Mouse (Mus musculus) limb, embryonic 10.5 days (tissue): ENCODE measurements around the gene Fam241b. TPM values are rescaled to one million over a fixed set of nuclear protein-coding genes. Genes with fewer than 3 reads are reported as not detected.

Experiments
- DNase-seq: peaks from one replicate; pipeline ENCODE4 v3.0.0-alpha.2; 2017; ENCODE audit warnings: low spot score
- H3K27ac ChIP-seq: fragments of 300-500 bp; sonication (generic); 2 replicates; pipeline ENCODE4 v1.5.1; 2016; ENCODE audit warnings: mild to moderate bottlenecking
- H3K27me3 ChIP-seq: fragments of 300-500 bp; sonication (generic); 2 replicates; pipeline ENCODE4 v1.6.1; 2016; ENCODE audit warnings: low read depth, mild to moderate bottlenecking; ENCODE audit not compliant: poor library complexity, severe bottlenecking
- H3K36me3 ChIP-seq: fragments of 300-500 bp; sonication (generic); 2 replicates; pipeline ENCODE4 v1.6.1; 2016; ENCODE audit warnings: mild to moderate bottlenecking, moderate library complexity
- H3K4me1 ChIP-seq: fragments of 300-500 bp; sonication (generic); 2 replicates; pipeline ENCODE4 v1.6.1; 2016
- H3K4me3 ChIP-seq: fragments of 300-500 bp; sonication (generic); 2 replicates; pipeline ENCODE4 v1.5.1; 2016; ENCODE audit warnings: mild to moderate bottlenecking, moderate library complexity
- H3K9me3 ChIP-seq: fragments of 300-500 bp; sonication (generic); replicated peaks from 2 replicates; pipeline ENCODE4 v1.6.1; 2016; ENCODE audit warnings: mild to moderate bottlenecking
- WGBS: fragments of 180-500 bp; shearing (Covaris S2); methylation state at CpG from one replicate; pipeline ENCODE4 v1.1.7; 2016; 5-methylcytosine and 5-hydroxymethylcytosine counted together
- polyA plus RNA-seq: library from polyadenylated mRNA; unstranded; fragments of >200 nt; fragmentation: Nextera tagmentation; extraction: Ambion mirVana; gene quantifications from 2 replicates; pipeline ENCODE4 v1.2.1, GENCODE M21; 2016

Gene Fam241b
- polyA plus RNA-seq, 1 experiment from 2014 or later, result 12.6 TPM

DNA sequence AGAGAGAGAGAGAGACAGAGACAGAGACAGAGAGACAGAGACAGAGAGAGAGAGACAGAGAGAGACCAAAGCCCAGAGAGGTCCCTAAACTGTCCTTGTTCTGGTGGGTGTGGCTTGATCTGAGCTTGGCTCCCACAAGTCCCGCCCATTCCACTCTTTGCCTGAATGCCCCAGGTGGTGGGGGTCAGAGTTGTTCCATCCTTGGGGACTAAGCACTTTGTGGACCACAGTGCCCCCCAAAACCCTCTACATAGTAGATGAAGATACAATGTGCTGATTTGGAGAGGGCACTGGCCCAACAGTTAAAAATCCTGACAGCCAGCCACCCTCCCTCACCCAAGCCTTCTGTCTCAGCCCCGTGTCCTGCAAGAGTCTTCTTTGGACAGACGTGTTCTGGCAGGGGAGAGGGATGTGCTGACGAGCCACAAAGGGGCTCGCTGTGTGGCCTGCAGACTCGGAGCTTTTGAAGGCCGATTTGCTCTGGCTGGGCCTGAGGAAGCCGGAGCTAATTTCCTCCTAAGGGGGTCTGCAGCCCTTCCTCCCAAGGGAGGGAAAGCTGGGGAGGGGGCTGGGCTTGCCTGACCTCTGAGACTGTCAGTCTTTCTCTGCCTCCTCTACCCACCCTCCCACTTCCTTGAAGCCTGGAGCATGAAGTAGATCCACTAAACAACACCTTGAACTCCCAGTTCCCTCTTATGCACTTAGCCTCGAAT lies 29.3 kb upstream of the Fam241b start:
- peaks cover 21% of the 10 kb centered on the region for H3K4me1 ChIP-seq
- peak; percentile 36 for DNase-seq
- peaks cover 23% of the 10 kb centered on the region for H3K27me3 ChIP-seq
- H3K36me3 ChIP-seq, result no peaks in the 10 kb centered on the region
- H3K27ac ChIP-seq, result 0 out of 2 replicates have a peak overlapping the region, but pooled peaks have one; percentile 0
- WGBS, result 5% methylated on average over 9 of the region's 9 CpGs
- H3K9me3 ChIP-seq, result no peaks in the 10 kb centered on the region
- no peak overlapping the region for H3K4me3 ChIP-seq

GRCm38 (mm10) chr10:62162410-62162809 lies 18.7 kb upstream of the Fam241b start:
- Histone ChIP-seq H3K4me1 (peaks cover 10% of the 10 kb centered on the region; the same call in 1 of the 2 replicates), H3K27ac (no peak overlapping the region), H3K9me3 (no peaks in the 10 kb centered on the region), H3K4me3 (no peak overlapping the region), H3K27me3 (0 out of 2 replicates have a peak, but pooled peaks cover 6% of the 10 kb centered on the region), H3K36me3 (no peaks in the 10 kb centered on the region)
- DNase-seq, result no peak
- 68% methylated on average over 10 of the region's 10 CpGs for WGBS

GRCm38 (mm10) chr10:62149929-62150328 lies 6.2 kb upstream of the Fam241b start:
- WGBS, result 78% methylated on average over 7 of the region's 7 CpGs
- Histone ChIP-seq H3K27ac (no peak overlapping the region), H3K27me3 (peaks cover 37% of the 10 kb centered on the region), H3K4me3 (no peak overlapping the region), H3K36me3 (no peaks in the 10 kb centered on the region), H3K4me1 (no peaks in the 10 kb centered on the region), H3K9me3 (no peaks in the 10 kb centered on the region)
- DNase-seq, result no peak

- Histone ChIP-seq H3K4me3 (no peak overlapping the region), H3K27ac (no peak overlapping the region), H3K27me3 (peaks cover 49% of the 10 kb centered on the region), H3K36me3 (no peaks in the 10 kb centered on the region), H3K9me3 (no peaks in the 10 kb centered on the region), H3K4me1 (no peaks in the 10 kb centered on the region)
- 66% methylated on average over 12 of the region's 12 CpGs for WGBS
- no peak for DNase-seq
Observed at GRCm38 (mm10) chr10:62147466-62148248, 3.9 kb upstream of the Fam241b start.

DNA sequence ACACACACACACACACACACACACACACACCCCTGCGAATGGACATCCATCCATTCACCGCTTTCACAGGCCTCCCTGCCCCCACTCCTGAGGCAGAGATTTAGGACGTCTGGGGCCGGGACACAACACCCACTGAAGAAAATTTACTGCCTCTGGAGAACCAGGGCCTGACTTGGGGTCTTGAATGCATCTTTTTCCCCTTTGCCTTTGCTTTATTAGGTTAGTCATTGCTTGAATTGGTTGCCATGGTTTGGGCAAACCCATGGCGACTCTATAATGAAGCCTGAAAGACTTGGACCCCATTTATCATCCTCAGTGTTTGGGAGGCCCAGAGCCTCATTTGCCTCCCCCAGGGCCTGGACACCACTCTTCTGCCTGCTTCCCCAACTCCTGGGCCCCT lies 2.2 kb upstream of the Fam241b start:
- Histone ChIP-seq H3K27ac (no peak overlapping the region), H3K36me3 (no peaks in the 10 kb centered on the region), H3K4me1 (no peaks in the 10 kb centered on the region), H3K4me3 (no peak overlapping the region), H3K9me3 (no peaks in the 10 kb centered on the region), H3K27me3 (peaks cover 54% of the 10 kb centered on the region)
- WGBS, result 78% methylated on average over 5 of the region's 5 CpGs
- DNase-seq, result no peak

DNA sequence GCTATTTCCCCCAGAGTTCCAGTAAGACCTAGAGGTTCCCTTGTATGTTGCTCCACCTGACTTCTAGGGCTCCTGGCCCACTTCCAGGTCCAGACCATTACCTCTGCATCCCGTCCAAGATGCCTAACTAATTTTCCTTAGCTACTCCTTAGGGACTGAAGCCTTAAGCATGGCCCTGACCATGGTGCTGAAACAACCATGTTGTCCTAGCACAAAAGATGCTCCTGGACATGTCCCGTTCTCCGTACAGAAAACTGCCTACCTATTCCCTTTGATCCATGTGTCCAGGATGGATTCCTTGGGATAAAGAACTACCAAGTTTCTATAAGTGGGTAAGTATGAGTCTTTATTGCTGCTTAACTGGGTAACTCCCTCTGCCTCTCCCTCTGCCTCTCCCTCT lies 5.7 kb downstream of the Fam241b start:
- no peaks in the 10 kb centered on the region for H3K36me3 ChIP-seq
- peaks cover 77% of the 10 kb centered on the region for H3K27me3 ChIP-seq
- H3K4me3 ChIP-seq, result no peak overlapping the region
- peak; percentile 61 for DNase-seq
- peaks cover 8% of the 10 kb centered on the region for H3K4me1 ChIP-seq
- H3K27ac ChIP-seq, result no peak overlapping the region
- WGBS, result 26% methylated on average over 3 of the region's 3 CpGs
- no peaks in the 10 kb centered on the region for H3K9me3 ChIP-seq

DNA sequence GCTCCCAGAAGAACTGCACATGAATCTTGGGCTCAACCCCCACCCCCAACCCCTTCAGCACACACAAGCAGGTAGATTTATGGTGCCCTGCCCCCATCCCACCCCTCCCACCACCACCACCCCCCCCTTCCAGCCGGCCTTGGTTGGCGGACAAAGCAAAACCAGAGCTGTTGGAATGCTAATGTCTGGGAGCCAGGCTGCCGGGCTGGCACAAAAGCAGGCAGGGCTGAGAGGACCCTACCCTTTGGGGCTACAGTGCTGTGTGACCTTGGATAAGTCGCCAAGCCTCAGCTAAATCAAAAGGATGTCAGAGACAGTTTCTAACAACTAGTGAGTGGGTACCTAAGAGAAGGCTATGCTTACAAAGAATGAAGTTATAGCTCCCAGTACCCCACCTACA lies 6.6 kb downstream of the Fam241b start:
- H3K27ac ChIP-seq, result no peak overlapping the region
- H3K27me3 ChIP-seq, result peaks cover 82% of the 10 kb centered on the region
- WGBS, result 6% methylated on average over 4 of the region's 4 CpGs
- H3K4me3 ChIP-seq, result no peak overlapping the region
- H3K36me3 ChIP-seq, result no peaks in the 10 kb centered on the region
- H3K9me3 ChIP-seq, result no peaks in the 10 kb centered on the region
- no peak for DNase-seq
- H3K4me1 ChIP-seq, result peaks cover 14% of the 10 kb centered on the region

GRCm38 (mm10) chr10:62135696-62136470 lies 7.8 kb downstream of the Fam241b start:
- 5% methylated on average over 8 of the region's 8 CpGs for WGBS
- H3K9me3 ChIP-seq, result no peaks in the 10 kb centered on the region
- no peak overlapping the region for H3K4me3 ChIP-seq
- peaks cover 20% of the 10 kb centered on the region for H3K4me1 ChIP-seq
- no peak for DNase-seq
- peaks cover 93% of the 10 kb centered on the region for H3K27me3 ChIP-seq
- no peak overlapping the region for H3K27ac ChIP-seq
- H3K36me3 ChIP-seq, result no peaks in the 10 kb centered on the region

DNA sequence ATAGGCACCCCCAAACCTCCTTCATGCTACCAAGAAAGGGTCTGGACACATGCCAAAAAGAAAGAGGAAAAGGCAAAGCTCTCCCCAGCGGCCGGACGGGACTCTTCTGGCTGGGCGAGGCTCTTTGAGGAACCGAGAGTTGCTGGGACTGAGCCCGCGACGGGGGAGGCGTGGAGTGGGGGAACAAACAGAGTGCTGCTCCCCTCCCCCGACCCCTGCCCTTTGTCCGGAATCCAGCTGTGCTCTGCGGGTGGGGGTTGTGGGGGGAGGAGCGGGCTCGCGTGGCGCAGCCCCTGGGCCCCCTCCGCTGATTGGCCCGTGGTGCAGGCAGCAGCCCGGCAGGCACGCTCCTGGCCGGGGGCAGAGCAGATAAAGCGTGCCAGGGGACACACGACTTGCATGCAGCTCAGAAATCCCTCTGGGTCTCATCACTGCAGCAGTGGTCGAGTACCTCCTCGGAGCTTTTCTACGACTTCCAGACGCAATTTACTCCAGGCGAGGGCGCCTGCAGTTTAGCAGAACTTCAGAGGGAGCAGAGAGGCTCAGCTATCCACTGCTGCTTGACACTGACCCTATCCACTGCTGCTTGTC lies 10.9 kb downstream of the Fam241b start, which contains the start of gene Neurog3:
Gene Neurog3 (plus strand): TSS at position 400 of the 591 bp plus-strand sequence.
- Histone ChIP-seq H3K4me1 (peaks cover 32% of the 10 kb centered on the region), H3K36me3 (no peaks in the 10 kb centered on the region), H3K27ac (no peak within 1 kb of the TSS), H3K9me3 (no peaks in the 10 kb centered on the region), H3K4me3 (peak within 1 kb of the TSS; percentile 43), H3K27me3 (peaks cover 100% of the 10 kb centered on the region)
- no peak for DNase-seq
- WGBS, result under 1% methylated on average over 29 of the region's 29 CpGs

DNA sequence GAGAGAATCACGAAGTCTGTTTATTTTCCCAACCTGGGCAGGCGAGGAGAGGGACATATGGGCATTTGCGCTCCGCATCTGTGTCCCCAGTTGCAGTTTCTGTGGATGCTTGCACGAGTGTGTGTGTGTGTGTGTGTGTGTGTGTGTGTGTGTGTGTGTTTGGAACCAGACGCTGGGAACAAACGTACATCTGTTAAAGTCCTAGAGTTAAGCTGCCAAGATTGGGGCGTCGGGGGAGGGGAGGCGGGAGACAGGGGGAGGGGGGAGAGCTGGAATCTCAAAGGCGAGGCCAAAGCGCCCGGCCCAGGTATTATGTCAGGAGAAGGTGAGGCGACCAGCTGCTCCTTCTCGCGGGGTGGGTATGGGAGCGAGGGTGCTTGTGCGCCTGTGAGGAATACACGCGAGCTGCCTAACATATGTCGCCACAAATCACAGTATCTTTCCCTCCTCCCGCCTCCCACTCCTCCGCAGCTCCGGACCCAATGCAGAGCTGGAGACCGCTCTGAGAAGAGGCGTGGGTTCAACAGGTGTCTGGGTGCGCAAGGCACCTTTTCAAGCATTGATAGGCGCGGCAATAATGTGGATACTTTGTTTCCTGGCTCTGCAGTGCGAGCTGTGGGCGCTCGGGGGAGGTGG lies 15.3 kb downstream of the Fam241b start:
- H3K4me1 ChIP-seq, result peaks cover 34% of the 10 kb centered on the region
- H3K27me3 ChIP-seq, result peaks cover 81% of the 10 kb centered on the region
- H3K36me3 ChIP-seq, result no peaks in the 10 kb centered on the region
- no peaks in the 10 kb centered on the region for H3K9me3 ChIP-seq
- under 1% methylated on average over 27 of the region's 32 CpGs for WGBS
- H3K4me3 ChIP-seq, result no peak overlapping the region
- no peak overlapping the region for H3K27ac ChIP-seq
- no peak for DNase-seq

DNA sequence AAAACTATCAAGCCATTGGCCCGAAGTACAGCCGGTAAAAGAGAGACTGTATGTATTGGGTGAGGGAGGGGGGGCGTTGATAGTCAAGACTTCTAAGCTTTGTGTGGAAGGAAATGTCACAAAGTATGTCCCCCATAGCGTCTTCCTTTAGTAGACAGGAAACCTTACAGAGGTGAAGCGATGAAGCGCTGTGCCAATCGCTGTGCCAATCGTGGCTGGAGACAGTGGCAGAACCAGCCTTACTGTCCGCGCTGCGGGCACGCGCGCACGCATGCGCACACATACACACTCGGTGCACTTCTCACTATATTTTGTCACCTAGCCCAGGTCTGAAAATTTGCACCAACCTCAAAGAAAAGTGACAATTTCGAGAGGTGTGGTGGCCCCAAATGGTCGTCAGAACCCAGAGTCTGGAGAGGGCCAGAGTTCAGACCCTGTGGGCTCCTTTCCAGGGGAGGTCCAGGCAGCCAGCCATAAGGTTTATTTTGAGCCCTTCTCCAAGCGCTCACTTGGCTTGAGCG lies 15.9 kb downstream of the Fam241b start:
- Histone ChIP-seq H3K9me3 (no peaks in the 10 kb centered on the region), H3K4me3 (no peak overlapping the region), H3K4me1 (peaks cover 27% of the 10 kb centered on the region), H3K27ac (no peak overlapping the region), H3K36me3 (no peaks in the 10 kb centered on the region), H3K27me3 (peaks cover 80% of the 10 kb centered on the region)
- 40% methylated on average over 21 of the region's 21 CpGs for WGBS
- no peak for DNase-seq

- no peak for DNase-seq
- Histone ChIP-seq H3K9me3 (no peaks in the 10 kb centered on the region), H3K27ac (no peak overlapping the region), H3K36me3 (no peaks in the 10 kb centered on the region), H3K27me3 (peaks cover 76% of the 10 kb centered on the region), H3K4me1 (peaks cover 24% of the 10 kb centered on the region), H3K4me3 (no peak overlapping the region)
- 47% methylated on average over 6 of the region's 6 CpGs for WGBS
Observed at GRCm38 (mm10) chr10:62127137-62127536, 16.6 kb downstream of the Fam241b start.
